Mouse (Mus musculus) retina, embryonic 14.5 days (tissue): Measurements from ENCODE around the gene Capns2.

Experiments used
- DNase-seq: peaks from one replicate; pipeline ENCODE4 v3.0.0-alpha.2; 2015; ENCODE audit warnings: low spot score

Capns2 gene

DNA sequence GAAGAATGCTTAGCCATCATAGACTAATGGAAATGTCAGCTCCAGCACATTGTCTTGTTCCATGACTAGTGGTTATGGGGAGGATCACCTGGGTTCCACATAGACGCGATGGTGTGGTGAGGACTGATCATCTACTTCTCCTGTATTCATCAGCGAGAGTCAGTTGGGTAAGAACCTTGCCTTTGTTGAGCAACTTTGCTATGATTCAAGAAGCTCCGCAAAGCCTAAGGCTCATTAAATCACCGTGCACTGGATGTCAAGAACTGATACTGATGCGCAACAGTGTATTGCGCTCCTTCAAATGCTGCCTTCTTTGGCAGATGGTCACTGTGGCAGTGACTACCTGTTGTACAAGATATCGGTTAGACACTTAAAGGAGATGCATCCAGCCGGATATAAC, 5.3 kb downstream of the Capns2 start:
- no peak for DNase-seq

DNA sequence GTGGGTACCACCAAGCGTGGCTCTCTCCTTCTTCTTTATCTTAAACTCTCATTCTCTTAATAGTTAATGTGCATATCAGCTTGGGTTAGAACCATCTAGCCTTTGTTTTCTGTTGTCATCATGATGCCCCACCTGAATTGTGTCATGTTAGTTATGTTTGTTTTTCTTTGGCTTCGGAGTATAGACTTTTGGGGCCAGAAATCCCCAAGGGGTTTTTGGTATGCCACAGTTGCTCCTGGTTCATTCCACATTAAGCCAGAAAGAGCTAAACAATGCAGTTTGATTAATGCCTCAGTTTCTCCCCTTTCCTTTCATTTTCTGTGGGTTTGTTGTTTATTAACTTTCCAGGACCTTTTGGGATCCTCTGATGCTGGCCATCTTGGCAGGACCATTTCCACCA, 7.2 kb downstream of the Capns2 start:
- DNase-seq: no peak

DNA sequence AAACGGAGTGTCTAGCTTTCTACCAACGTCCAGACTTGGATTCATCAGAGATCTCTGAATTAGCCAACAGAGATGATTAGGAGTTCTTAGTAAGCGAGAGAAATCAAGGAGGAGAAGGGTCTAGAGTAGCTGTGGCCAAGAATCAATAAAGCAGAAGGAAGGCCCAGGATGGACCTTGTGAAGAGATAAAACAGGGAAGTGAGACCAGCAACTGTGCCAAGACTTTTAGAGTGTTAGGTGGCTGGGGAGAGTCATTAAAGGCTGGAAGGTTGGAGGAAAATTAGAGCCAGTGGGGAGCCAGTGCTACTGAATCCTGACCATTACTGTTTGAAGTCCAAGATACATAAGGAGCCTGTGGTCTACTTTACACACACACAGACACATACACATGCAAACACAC, 10.3 kb downstream of the Capns2 start:
- DNase-seq: no peak

DNA sequence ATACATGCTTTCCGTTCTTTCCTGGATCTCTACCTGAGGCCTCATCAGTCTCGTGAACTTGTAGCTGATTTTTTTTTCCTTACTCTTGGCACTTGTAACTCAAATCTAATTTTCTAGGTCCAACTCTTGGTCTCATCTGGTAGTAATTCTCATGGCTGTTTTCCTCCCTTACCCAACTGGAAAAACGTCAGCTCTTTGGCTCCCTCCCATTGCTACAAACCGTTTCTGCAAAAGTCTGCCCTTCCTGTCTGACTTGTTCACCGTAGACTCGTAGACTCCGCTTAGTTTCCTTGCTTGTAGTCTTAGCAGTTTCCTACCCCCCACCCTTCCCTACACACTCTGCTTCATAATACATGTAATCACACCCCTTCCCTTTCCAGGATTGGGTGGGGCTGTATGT, 12.2 kb downstream of the Capns2 start:
- DNase-seq: no peak

DNA sequence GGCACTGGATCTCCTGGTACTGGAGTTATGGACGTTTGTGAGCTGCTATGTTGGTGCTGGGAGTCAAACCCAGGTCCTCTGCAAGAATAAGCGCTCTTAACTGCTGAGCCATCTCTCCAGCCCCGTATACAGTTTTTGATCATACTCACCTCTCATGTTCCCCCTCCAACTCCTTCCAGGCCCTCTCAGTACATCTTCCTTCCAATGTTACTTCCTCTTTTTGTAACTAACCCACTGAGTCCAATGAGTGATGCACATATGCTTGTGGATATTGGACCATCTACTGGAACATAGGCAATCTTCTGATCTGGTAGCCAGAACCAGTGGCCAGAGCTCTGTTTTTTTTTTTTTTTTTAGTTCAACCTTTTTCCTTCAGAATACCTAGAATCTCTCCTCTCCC, 14.9 kb downstream of the Capns2 start:
- DNase-seq: no peak

DNA sequence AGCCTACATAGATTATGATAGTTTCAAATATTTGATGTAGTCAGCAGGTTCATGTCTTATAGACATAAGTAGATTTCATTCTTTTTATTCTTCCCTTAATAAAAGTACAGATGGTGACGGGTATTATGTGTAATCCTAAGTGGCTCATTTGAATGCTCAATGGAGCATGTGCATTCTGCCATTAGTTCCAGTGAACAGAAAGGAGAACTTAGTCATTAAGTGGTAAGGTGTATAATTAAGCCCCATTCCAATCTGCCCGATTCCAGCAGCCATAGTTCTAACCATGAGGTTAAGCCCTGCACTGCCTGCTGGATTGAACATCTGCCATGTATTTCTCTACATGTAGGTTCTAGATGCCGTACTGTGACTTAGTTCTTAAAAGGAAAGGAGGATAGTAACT, 20.6 kb downstream of the Capns2 start:
- DNase-seq: peak; percentile 33

DNA sequence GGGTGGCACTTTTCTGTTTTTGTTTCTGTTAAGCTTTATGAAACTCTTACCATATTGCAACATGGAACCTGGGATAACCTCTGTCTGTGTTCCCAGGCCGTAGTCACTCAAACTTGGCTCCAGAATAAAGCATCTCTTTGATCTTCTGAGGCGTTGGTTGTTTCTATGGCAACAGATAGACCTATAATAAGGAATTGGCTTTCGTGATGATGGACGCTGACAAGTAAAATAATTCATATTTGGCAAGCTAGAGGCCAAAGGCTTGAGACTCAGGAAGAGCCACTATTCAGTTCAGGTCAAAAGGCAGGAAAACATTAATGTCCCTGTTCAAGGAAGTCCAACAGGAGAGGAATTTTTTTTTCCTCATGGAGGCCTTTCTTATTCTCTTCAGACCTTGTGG, 27.8 kb downstream of the Capns2 start:
- no peak for DNase-seq

DNA sequence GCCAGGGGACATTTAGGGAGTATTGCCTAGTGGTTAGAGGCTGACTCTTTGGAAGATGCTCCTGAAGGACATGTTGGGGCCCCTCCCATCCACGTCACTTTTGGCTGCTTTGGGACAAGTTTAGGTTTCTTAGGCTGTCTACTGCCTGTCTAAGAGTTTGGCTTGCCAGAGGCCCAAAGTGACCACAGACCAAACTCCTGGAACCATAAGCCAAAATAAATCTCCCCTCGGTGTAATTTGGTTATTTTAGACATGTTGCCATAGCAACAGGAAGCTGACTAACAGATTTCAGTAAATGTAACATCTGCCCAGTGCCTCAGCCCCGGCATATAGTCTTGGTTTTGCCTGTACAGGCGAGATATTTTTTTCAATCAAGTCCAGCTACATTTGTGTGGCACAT, 36.8 kb downstream of the Capns2 start:
- no peak for DNase-seq

DNA sequence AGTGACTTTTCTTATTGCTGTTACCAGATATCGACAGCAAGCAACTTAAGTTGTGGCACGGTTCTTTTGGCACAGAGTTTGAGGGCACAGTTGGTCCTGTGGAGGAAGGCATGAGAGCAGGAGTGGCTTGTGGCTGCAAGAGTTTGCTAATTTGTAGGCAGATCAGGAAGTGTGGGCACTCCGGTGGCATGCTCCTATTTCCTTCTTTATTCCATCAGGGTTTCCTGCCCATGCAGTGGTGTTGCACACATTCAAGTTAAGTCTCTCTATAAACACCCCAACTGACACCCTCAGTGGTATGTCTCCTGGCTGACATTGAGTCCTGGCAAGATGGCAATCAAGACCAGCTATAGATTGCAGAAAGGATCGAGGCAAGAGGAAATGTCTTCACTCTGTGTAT, 47.9 kb downstream of the Capns2 start:
- no peak for DNase-seq

DNA sequence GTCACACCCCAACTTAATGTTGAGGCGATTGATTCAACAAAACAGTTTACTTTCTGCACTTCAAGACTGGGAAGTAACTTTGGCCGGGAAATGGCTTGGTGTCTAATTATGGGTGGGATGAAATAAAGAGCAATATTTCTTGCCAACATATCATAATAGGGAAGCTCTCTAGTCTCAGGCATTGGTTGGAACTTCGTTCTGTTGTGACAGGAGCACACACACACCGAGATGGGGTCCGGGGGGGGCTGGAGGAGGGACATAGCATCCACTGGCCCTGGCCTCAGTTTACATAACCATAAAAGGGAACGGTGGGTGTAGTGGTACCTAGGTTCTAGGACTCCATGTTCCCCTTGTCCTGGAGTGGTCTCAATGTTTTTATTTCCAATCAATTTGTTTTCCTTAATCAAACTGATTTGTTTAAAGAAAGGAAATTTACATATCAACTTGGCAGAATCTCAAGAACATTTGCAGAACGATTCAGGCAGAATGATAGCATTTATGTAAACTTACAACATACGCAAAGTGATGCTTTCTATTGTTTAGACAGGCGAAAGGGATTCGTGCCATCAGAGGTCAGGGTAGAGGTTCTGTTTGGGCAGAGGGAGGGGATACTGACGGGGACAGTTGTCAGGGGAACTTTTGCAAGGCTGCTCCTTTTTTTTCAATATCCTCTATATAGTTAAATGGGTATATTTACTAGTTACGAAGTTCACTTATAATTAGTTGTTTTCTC, 49.6 kb downstream of the Capns2 start:
- DNase-seq: no peak
